Mouse (Mus musculus) CH12.LX (cell line): ENCODE results near the gene Col19a1. TPM values are rescaled to one million over a fixed set of nuclear protein-coding genes. Genes with fewer than 3 reads are reported as not detected.

Source experiments
- DNase-seq: peaks from one replicate; pipeline ENCODE4 v3.0.0-alpha.2; 2013; ENCODE audit errors: extremely low read depth
- H3K27ac ChIP-seq: 2 replicates; pipeline ENCODE4 v1.5.1; 2012; ENCODE audit warnings: low read depth, mild to moderate bottlenecking, control low read depth, moderate library complexity; ENCODE audit not compliant: insufficient read depth
- H3K27me3 ChIP-seq: replicated peaks from 2 replicates; pipeline ENCODE3; 2012; ENCODE audit warnings: inconsistent platforms
- H3K36me3 ChIP-seq, 2 experiments: replicated peaks in 1 of 2; 2 replicates each; pipeline versions ENCODE3 to v1.6.1; 2012; ENCODE audit warnings: inconsistent platforms in 1 of 2, low read length in 1 of 2, mild to moderate bottlenecking in 1 of 2, mixed read lengths in 1 of 2, moderate library complexity in 1 of 2; ENCODE audit not compliant: control insufficient read depth in 1 of 2, insufficient read depth in 1 of 2
- H3K4me1 ChIP-seq, 2 experiments: 2 replicates each; pipeline ENCODE4 v1.6.1; 2012; ENCODE audit warnings: inconsistent platforms in 1 of 2, moderate library complexity in 1 of 2; ENCODE audit not compliant: insufficient read depth in 2 of 2, control insufficient read depth in 1 of 2
- H3K4me2 ChIP-seq: 2 replicates; pipeline ENCODE4 v1.6.1; 2012; ENCODE audit warnings: low read depth, mild to moderate bottlenecking, control low read depth; ENCODE audit not compliant: poor library complexity, insufficient read depth, severe bottlenecking
- H3K4me3 ChIP-seq, 3 experiments: fragments of 150-350 bp in 1 of 3; sonication (generic) in 1 of 3; replicated peaks in 1 of 3; 2 replicates each; pipeline versions ENCODE3 to v1.5.1; 2011 to 2012; ENCODE audit warnings: low read depth in 2 of 3, low read length in 2 of 3, mild to moderate bottlenecking in 2 of 3, moderate library complexity in 2 of 3, control low read depth in 1 of 3, improper control_type of control experiment in 1 of 3, inconsistent platforms in 1 of 3, mixed read lengths in 1 of 3; ENCODE audit not compliant: poor library complexity in 1 of 3
- H3K79me2 ChIP-seq: replicated peaks from 2 replicates; pipeline ENCODE4 v1.6.1; 2012; ENCODE audit warnings: mild to moderate bottlenecking, moderate library complexity; ENCODE audit not compliant: control insufficient read depth, poor library complexity, insufficient read depth, severe bottlenecking; ENCODE audit errors: extremely low read depth
- H3K9ac ChIP-seq: 2 replicates; pipeline ENCODE4 v1.6.1; 2012; ENCODE audit warnings: low read depth, mild to moderate bottlenecking, control low read depth, moderate library complexity; ENCODE audit not compliant: insufficient read depth
- H3K9me3 ChIP-seq: replicated peaks from 2 replicates; pipeline ENCODE3; 2012; ENCODE audit warnings: low read length, inconsistent platforms, mixed read lengths
- CTCF ChIP-seq, 2 experiments: IDR thresholded peaks in 1 of 2; conservative IDR thresholded peaks in 1 of 2; 2 replicates each; pipeline ENCODE4 v1.5.1; 2011 to 2012; ENCODE audit warnings: low read depth in 2 of 2, low read length in 2 of 2, improper control_type of control experiment in 1 of 2, inconsistent platforms in 1 of 2, mild to moderate bottlenecking in 1 of 2, moderate library complexity in 1 of 2
- ELF1 ChIP-seq: IDR thresholded peaks from 2 replicates; pipeline ENCODE4 v1.6.1; 2014; ENCODE audit warnings: low read depth, mild to moderate bottlenecking, inconsistent platforms, low read length, improper control_type of control experiment
- MYC ChIP-seq: IDR thresholded peaks from 2 replicates; pipeline ENCODE4 v1.6.1; 2011; ENCODE audit warnings: low read depth, mild to moderate bottlenecking, improper control_type of control experiment, low read length
- SIN3A ChIP-seq: IDR thresholded peaks from 2 replicates; pipeline ENCODE4 v1.6.1; 2012; ENCODE audit warnings: low read length, improper control_type of control experiment, inconsistent platforms
- dilution Hi-C: fragments of 300-500 bp; cut with MboI; formaldehyde crosslinking; loops from 2 replicates; pipeline ENCODE4 v1.14.3; 2020; ENCODE audit warnings: low sequenced_read_pairs; ENCODE audit not compliant: extremely low pct_unique_long_range_greater_than_20kb, extremely low pct_ligation_motif_present
- in situ Hi-C: fragments of 300-500 bp; cut with MboI; formaldehyde crosslinking; loops from 3 replicates; pipeline ENCODE4 v1.14.3; 2019; ENCODE audit warnings: low sequenced_read_pairs, low pct_ligation_motif_present, low pct_unique_long_range_greater_than_20kb, mixed read lengths
- polyA plus RNA-seq: library from polyadenylated mRNA; unstranded; fragments of >175 nt; gene quantifications from 2 replicates; pipeline ENCODE4 v1.2.1, GENCODE M21; 2012; ENCODE audit warnings: low read depth; ENCODE audit not compliant: insufficient read length
- total RNA-seq, 2 experiments: library from RNA; depleted of rRNA; stranded (reverse); fragments of 300-350 nt in 1 of 2; fragments of >200 nt in 1 of 2; gene quantifications; 2 replicates each; pipeline ENCODE4 v1.2.3; 2012 to 2014

Col19a1 gene
- total and polyA plus RNA-seq, 3 experiments, result not detected

DNA sequence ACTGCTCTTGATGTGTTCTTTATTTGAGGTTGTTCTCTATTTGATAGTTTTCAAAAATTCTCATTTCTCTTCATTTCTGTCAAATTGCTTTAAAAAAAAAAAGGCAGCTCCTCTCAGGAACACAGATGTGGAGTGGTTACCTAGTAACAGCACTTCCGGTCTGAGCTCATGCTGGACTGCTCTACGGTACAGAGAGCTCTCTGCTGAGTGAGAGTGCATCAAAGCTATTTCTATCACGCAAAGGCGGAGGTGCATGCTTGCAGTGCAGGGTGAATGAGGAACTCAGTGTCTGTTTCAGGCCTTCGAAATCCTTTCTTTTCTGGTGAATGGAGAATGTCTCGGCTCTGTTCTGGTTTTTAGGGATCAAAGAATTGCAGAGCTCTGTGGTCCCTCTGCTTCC lies 368.2 kb downstream of the Col19a1 start:
- no peak for DNase-seq
- Histone ChIP-seq H3K4me3 (no peak overlapping the region), H3K9ac (no peak overlapping the region), H3K9me3 (no peaks in the 10 kb centered on the region), H3K36me3 (no peaks in the 10 kb centered on the region), H3K79me2 (no peaks in the 10 kb centered on the region), H3K27ac (no peak overlapping the region), H3K27me3 (no peaks in the 10 kb centered on the region), H3K4me2 (no peak overlapping the region), H3K4me1 (no peaks in the 10 kb centered on the region)
- in situ Hi-C loops (no loop called here), dilution Hi-C loops (no loop called here)
- no peak for TF ChIP-seq CTCF (conservative IDR thresholded peaks at IDR 0.05 in 1 of 2, IDR thresholded peaks at IDR 0.05 in 1 of 2; ENCODE audit: low read depth in 2 of 2, low read length in 2 of 2)
- TF ChIP-seq SIN3A, result no peak
- TF ChIP-seq MYC, result no peak
- no peak for TF ChIP-seq ELF1

Other genes with a start within 250 kb of the Col19a1 start
- gene Lmbrd1, start 91.2 kb upstream of the Col19a1 start, total RNA-seq (2012; rRNA removed), result 8.6 and 10.5 TPM in 2 replicates
- gene Lmbrd1, start 91.2 kb upstream of the Col19a1 start, total RNA-seq (2014; rRNA removed), result 13.0 and 21.2 TPM in 2 replicates
- gene Lmbrd1, start 91.2 kb upstream of the Col19a1 start, polyA plus RNA-seq, result 13.0 and 17.3 TPM in 2 replicates